Mouse (Mus musculus) midbrain, embryonic 12.5 days (tissue): ENCODE measurements around the gene Frmd4a. TPM values are rescaled to one million over a fixed set of nuclear protein-coding genes. Genes with fewer than 3 reads are reported as not detected.
A peak's percentile ranks its signal among the peaks of the same experiment; 100 is the strongest.

Experiments
- ATAC-seq: fragments of 200-750 bp; cut with Nextera tagmentation; 2 replicates; pipeline ENCODE4 v1.8.0; 2017; ENCODE audit warnings: low read depth, moderate TSS enrichment, moderate library complexity; ENCODE audit not compliant: low FRiP score
- H3K27ac ChIP-seq: fragments of 300-500 bp; sonication (generic); replicated peaks from 2 replicates; pipeline ENCODE4 v1.5.1; 2016; ENCODE audit warnings: mild to moderate bottlenecking
- H3K27me3 ChIP-seq: fragments of 300-500 bp; sonication (generic); 2 replicates; pipeline ENCODE4 v1.6.1; 2016; ENCODE audit warnings: mild to moderate bottlenecking
- H3K36me3 ChIP-seq: fragments of 300-500 bp; sonication (generic); 2 replicates; pipeline ENCODE4 v1.6.1; 2016
- H3K4me1 ChIP-seq: fragments of 300-500 bp; sonication (generic); 2 replicates; pipeline ENCODE4 v1.6.1; 2016
- H3K4me2 ChIP-seq: fragments of 300-500 bp; sonication (generic); replicated peaks from 2 replicates; pipeline ENCODE4 v1.6.1; 2016; ENCODE audit warnings: mild to moderate bottlenecking, moderate library complexity
- H3K4me3 ChIP-seq: fragments of 300-500 bp; sonication (generic); 2 replicates; pipeline ENCODE4 v1.5.1; 2016; ENCODE audit warnings: mild to moderate bottlenecking
- H3K9ac ChIP-seq: fragments of 300-500 bp; sonication (generic); replicated peaks from 2 replicates; pipeline ENCODE4 v1.6.1; 2016; ENCODE audit warnings: mild to moderate bottlenecking, moderate library complexity
- H3K9me3 ChIP-seq: fragments of 300-500 bp; sonication (generic); 2 replicates; pipeline ENCODE4 v1.6.1; 2016; ENCODE audit warnings: mild to moderate bottlenecking
- WGBS: fragments of 180-500 bp; shearing (Covaris S2); methylation state at CpG from one replicate; pipeline ENCODE4 v1.1.7; 2016; 5-methylcytosine and 5-hydroxymethylcytosine counted together
- polyA plus RNA-seq: library from polyadenylated mRNA; unstranded; fragments of >200 nt; fragmentation: Nextera tagmentation; extraction: Ambion mirVana; gene quantifications from 2 replicates; pipeline ENCODE4 v1.2.1, GENCODE M21; 2016

Frmd4a gene
- polyA plus RNA-seq, 1 experiment from 2014 or later: 56.3 TPM

DNA sequence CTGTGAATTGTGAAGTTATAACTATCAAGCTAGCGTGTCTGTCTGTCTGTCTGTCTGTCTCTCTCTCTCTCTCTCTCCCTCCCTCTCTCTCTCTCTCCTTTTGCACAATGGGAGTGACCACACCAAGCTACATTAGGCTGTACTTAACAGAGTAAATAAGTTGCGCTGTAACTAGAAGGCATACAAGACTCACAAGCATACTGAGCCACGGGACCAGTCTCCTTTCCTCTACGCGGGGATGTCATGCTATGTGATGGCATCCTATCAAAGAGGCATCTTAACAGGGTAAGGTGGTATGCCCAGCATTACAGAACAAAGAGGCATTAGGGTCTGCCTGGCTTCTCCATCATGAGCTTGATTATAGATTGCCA, 514.7 kb downstream of the Frmd4a start:
- no peak overlapping the region for H3K4me2 ChIP-seq
- no peak for ATAC-seq
- H3K9ac ChIP-seq: no peak overlapping the region
- H3K27me3 ChIP-seq: no peaks in the 10 kb centered on the region
- H3K36me3 ChIP-seq: peaks cover 66% of the 10 kb centered on the region
- H3K9me3 ChIP-seq: no peaks in the 10 kb centered on the region
- H3K4me1 ChIP-seq: peaks cover 15% of the 10 kb centered on the region
- 97% methylated on average over 5 of the region's 5 CpGs for WGBS
- H3K27ac ChIP-seq: no peak overlapping the region
- H3K4me3 ChIP-seq: no peak overlapping the region

DNA sequence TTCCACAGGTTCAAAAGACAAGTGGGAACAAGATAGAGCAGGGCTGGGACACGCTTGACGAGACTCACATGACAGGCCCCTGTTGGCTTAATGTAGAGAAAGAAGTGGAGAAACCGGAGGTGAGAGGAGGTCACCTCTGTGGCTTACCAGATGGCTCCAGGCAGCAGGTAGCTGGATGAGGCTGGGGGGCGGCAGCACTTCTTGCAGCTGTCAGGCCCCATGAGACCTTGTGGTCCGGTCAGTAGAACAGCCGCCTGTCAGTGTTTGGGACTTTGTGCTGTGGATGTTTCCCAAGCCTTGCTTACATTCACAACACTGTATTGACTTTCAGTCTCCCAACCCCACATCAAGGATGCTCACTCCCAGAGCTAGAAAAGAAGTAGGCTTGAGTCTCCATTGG, 515.4 kb downstream of the Frmd4a start:
- no peak overlapping the region for H3K9ac ChIP-seq
- 91% methylated on average over 6 of the region's 6 CpGs for WGBS
- no peak overlapping the region for H3K4me3 ChIP-seq
- ATAC-seq: no peak
- no peak overlapping the region for H3K4me2 ChIP-seq
- H3K9me3 ChIP-seq: no peaks in the 10 kb centered on the region
- no peak overlapping the region for H3K27ac ChIP-seq
- H3K4me1 ChIP-seq: peaks cover 15% of the 10 kb centered on the region
- H3K36me3 ChIP-seq: peaks cover 70% of the 10 kb centered on the region
- no peaks in the 10 kb centered on the region for H3K27me3 ChIP-seq

GRCm38 (mm10) chr2:4535187-4535864, 517.8 kb downstream of the Frmd4a start:
- ATAC-seq: no peak
- Histone ChIP-seq H3K36me3 (peaks cover 82% of the 10 kb centered on the region), H3K27me3 (no peaks in the 10 kb centered on the region), H3K4me2 (no peak overlapping the region), H3K9me3 (no peaks in the 10 kb centered on the region), H3K9ac (no peak overlapping the region), H3K27ac (no peak overlapping the region), H3K4me3 (no peak overlapping the region), H3K4me1 (peaks cover 13% of the 10 kb centered on the region; the same call in 1 of the 2 replicates)
- WGBS: 93% methylated on average over 9 of the region's 9 CpGs

DNA sequence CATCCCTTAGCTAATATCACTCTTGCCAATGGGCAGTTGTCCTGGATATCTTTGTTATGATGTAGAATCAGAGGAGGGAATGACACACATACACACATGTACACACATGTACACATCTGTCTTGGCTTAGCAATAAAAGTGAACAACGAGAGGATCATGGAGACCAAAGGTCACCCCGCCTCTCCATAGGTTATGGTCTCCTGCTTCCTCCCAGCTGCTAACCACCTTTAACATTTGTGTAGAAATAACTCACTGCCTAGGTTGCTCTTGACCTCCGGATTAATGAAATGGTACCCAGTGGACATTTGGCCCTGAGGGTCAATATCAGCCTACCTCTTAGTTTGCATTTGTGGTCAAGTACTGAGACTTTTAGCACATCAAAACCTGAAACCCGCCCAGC, 523.8 kb downstream of the Frmd4a start:
- Histone ChIP-seq H3K36me3 (peaks cover 47% of the 10 kb centered on the region), H3K4me3 (no peak overlapping the region), H3K27ac (peak overlapping the region; percentile 88), H3K9me3 (no peaks in the 10 kb centered on the region), H3K9ac (no peak overlapping the region), H3K27me3 (no peaks in the 10 kb centered on the region), H3K4me1 (peaks cover 60% of the 10 kb centered on the region), H3K4me2 (0 out of 2 replicates have a peak overlapping the region, but pooled peaks have one; percentile 9)
- ATAC-seq: no peak
- 29% methylated on average over 4 of the region's 4 CpGs for WGBS

DNA sequence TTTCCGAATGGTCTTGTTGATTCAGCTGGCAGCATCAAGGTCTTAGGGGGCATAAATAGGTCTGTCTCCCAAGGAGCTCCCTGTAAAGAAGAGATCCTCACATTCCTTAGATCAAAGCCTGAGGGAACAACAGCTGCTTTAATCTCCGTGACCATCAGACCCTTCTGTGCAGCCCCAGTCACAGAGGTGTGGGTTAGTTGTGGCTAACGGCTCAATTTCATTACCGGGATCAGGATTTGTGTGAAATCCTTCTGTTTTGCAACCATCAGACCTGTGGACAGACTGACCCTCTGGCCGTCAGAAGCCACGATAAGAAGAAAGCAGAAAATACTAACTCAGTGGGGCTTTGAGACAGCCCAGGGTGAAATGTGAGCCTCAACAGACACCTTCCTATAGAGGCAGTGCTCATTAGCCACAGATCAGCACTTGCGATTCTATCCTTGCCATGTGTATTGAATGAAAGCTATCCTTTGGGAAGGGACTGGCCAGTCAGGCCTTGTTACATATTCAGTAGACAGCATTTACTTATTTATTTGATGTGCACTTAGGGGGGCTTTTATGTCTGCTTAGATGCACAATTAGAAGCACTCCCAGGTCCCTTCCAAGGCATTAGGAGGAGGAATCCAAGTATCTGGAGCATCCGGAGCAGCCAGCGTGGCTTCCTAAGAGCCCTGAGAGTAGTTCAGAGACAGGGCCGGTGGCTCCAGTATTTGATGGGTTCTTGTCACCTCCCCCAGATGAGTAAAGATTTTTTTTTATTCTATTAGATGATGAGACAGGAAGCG, 524.5 kb downstream of the Frmd4a start:
- Histone ChIP-seq H3K36me3 (peaks cover 40% of the 10 kb centered on the region), H3K9ac (no peak overlapping the region), H3K27me3 (no peaks in the 10 kb centered on the region), H3K27ac (peak overlapping the region; percentile 88), H3K4me3 (no peak overlapping the region), H3K4me1 (peaks cover 62% of the 10 kb centered on the region), H3K4me2 (peak overlapping the region; percentile 9; the same call in 1 of the 2 replicates), H3K9me3 (no peaks in the 10 kb centered on the region)
- peak; percentile 56; the same call in 1 of the 2 replicates for ATAC-seq
- 11% methylated on average over 11 of the region's 11 CpGs for WGBS

DNA sequence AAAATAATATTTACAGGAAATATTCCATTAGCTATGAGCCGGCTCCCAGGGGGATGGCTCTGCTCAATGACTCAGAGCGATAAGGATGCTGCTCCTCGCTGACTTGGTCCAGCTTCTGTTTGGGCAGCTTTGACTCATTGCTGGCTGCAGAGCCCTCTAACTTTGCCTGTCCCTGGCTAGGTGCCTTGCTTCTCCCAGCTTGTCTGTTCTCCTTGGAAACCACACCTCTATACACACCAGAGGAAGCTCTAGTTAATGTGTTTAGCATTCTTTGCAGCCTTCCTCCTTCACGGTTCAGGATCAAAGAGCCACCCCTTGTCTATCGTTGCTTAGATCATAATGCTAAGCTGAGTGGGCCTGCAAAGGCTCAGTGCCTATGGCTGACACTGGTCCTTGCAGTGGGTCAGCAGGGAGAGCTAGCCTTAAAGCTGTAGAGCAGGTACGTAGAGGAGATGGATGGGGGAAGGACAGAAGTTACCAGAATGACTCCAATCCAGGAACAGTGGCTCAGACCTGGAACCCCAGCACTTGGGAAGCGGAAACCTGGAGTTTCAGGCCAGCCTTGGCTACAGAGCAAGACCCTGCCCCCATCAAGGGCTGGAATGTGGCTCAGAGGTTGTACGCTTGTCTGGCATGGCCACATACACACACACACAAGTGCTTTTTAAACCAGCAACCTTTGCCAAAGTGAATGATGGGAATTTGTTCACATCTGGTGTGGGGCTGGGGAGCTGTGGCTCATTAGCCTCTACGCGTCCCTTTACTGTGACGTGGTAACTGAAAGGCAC, 525.3 kb downstream of the Frmd4a start:
- Histone ChIP-seq H3K9ac (0 out of 2 replicates have a peak overlapping the region, but pooled peaks have one; percentile 8), H3K27me3 (no peaks in the 10 kb centered on the region), H3K4me3 (no peak overlapping the region), H3K36me3 (peaks cover 35% of the 10 kb centered on the region), H3K27ac (peak overlapping the region; percentile 88), H3K4me1 (peaks cover 65% of the 10 kb centered on the region), H3K4me2 (0 out of 2 replicates have a peak overlapping the region, but pooled peaks have one; percentile 6), H3K9me3 (no peaks in the 10 kb centered on the region)
- 42% methylated on average over 11 of the region's 11 CpGs for WGBS
- peak; percentile 27 for ATAC-seq

- H3K27me3 ChIP-seq: no peaks in the 10 kb centered on the region
- H3K36me3 ChIP-seq: peaks cover 30% of the 10 kb centered on the region; the same call in 1 of the 2 replicates
- no peak overlapping the region for H3K4me3 ChIP-seq
- WGBS: 10% methylated on average over 1 of the region's 1 CpGs
- H3K27ac ChIP-seq: peak overlapping the region; percentile 88
- ATAC-seq: peak; percentile 45
- H3K4me2 ChIP-seq: no peak overlapping the region
- peaks cover 65% of the 10 kb centered on the region for H3K4me1 ChIP-seq
- no peak overlapping the region for H3K9ac ChIP-seq
- no peaks in the 10 kb centered on the region for H3K9me3 ChIP-seq
Measured at GRCm38 (mm10) chr2:4543417-4543775, 525.9 kb downstream of the Frmd4a start.

DNA sequence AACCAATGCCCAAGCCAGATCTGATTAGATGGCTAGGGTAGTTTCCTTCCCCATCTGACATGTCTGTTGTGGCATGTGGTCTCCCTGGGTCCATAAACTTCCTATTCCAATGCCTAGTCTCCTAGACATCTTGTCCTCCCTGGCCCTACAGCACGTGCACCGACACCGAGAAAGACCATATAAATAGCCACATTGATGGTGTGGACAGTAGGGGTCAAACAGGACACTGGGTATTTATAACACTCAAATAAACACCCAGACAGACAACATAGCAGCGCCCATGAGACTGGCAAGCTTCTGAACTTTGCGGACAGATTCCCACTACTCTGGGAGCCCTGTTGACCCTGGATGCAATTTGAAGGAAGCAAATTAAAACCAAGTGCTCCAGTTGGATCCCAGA, 526.8 kb downstream of the Frmd4a start:
- 81% methylated on average over 5 of the region's 5 CpGs for WGBS

DNA sequence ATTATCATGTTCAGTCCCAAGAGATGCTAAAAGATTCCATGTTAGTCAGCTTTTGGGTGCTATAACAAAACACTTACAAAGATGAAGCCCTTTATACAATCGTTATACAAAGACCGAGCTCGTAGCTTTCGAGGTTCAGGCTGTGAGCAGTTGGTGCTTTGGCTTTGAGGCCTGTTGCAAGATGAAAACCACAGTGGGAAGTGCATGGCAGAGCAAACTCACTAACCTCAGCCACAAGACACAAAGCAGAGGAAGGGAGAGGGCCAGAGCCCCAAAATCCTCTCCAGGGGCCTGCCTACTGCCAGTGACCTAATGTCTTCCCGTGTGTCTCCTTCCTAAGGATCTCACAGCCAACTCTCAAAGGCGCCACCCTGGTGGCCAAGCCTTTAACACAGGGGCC, 527.7 kb downstream of the Frmd4a start:
- Histone ChIP-seq H3K27me3 (no peaks in the 10 kb centered on the region), H3K4me1 (peaks cover 52% of the 10 kb centered on the region), H3K9ac (no peak overlapping the region), H3K4me2 (no peak overlapping the region), H3K4me3 (no peak overlapping the region), H3K36me3 (peaks cover 26% of the 10 kb centered on the region), H3K9me3 (no peaks in the 10 kb centered on the region), H3K27ac (no peak overlapping the region)
- no peak for ATAC-seq
- 88% methylated on average over 6 of the region's 6 CpGs for WGBS

More for the DNA sequence above, 526.8 kb downstream of the Frmd4a start:
- H3K9me3 ChIP-seq: no peaks in the 10 kb centered on the region
- H3K4me2 ChIP-seq: no peak overlapping the region
- no peak overlapping the region for H3K4me3 ChIP-seq
- no peak overlapping the region for H3K9ac ChIP-seq
- H3K27ac ChIP-seq: peak overlapping the region; percentile 52
- peaks cover 61% of the 10 kb centered on the region for H3K4me1 ChIP-seq
- no peaks in the 10 kb centered on the region for H3K27me3 ChIP-seq
- H3K36me3 ChIP-seq: peaks cover 24% of the 10 kb centered on the region
- no peak for ATAC-seq

GRCm38 (mm10) chr2:4547003-4547662, 529.6 kb downstream of the Frmd4a start:
- 87% methylated on average over 5 of the region's 5 CpGs for whole genome bisulfite sequencing
- peaks cover 33% of the 10 kb centered on the region for H3K4me1 ChIP-seq
- H3K27me3 ChIP-seq: no peaks in the 10 kb centered on the region
- H3K4me3 ChIP-seq: no peak overlapping the region
- H3K4me2 ChIP-seq: no peak overlapping the region
- no peak overlapping the region for H3K9ac ChIP-seq
- no peaks in the 10 kb centered on the region for H3K9me3 ChIP-seq
- ATAC-seq: no peak
- H3K27ac ChIP-seq: no peak overlapping the region
- H3K36me3 ChIP-seq: peaks cover 40% of the 10 kb centered on the region

GRCm38 (mm10) chr2:4549271-4549670, 531.8 kb downstream of the Frmd4a start:
- H3K36me3 ChIP-seq: peaks cover 38% of the 10 kb centered on the region

More at GRCm38 (mm10) chr2:4549271-4549670, 531.8 kb downstream of the Frmd4a start:
- Histone ChIP-seq H3K9me3 (no peaks in the 10 kb centered on the region), H3K4me2 (no peak overlapping the region), H3K27me3 (no peaks in the 10 kb centered on the region), H3K4me3 (no peak overlapping the region), H3K9ac (no peak overlapping the region), H3K27ac (no peak overlapping the region), H3K4me1 (peaks cover 13% of the 10 kb centered on the region)
- WGBS: 94% methylated on average over 14 of the region's 14 CpGs
- ATAC-seq: no peak
